26 mouse cellular contexts compared by ENCODE assay signal in the genomic region with DNA sequence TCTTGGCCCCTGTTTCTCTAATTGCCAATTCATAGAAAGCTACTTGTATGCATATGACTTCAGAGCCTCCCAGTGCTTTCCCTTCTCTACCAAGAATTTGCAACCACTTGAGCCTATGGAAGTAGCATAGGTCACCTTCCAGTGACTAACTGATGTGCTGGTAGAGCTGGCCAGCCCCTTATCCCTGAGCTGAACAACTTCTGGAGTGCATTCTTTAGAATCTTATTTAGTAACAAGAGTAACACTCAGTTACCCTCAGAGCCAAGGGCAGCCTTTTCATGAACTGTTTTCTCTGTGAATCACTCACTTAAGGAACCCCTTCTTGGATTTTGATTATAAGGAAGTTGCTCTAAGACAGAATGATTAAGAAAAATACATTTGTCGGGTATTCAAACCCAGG.
DNase-seq lines count a peak whose midpoint lies in the region; ATAC-seq lines count a peak whose summit lies in the region.
"Had no signal": no experiment of that assay in that cellular context is flagged by ENCODE, and none has a peak within 500 bp of the region (broad histone marks: within the 10 kb centered on the region; RNA-seq: fewer than 3 reads in every experiment).

No protein-coding gene starts in this region.

- no peak overlapping the region for H3K9ac ChIP-seq in lung, embryonic 16.5 days (ENCODE audit: low read length)
- H3K9ac ChIP-seq: embryonic facial prominence, embryonic 13.5 days; embryonic facial prominence, embryonic 15.5 days; forebrain, embryonic 12.5 days had no signal

- intact Hi-C loops in left cerebral cortex, postnatal 25 days (cut with DNase I): no loop called here

- H3K36me3 ChIP-seq in lung, embryonic 16.5 days (ENCODE audit: control insufficient read depth, insufficient read depth, low read length): no peaks in the 10 kb centered on the region
- H3K36me3 ChIP-seq: embryonic facial prominence, embryonic 13.5 days; embryonic facial prominence, embryonic 15.5 days; forebrain, embryonic 10.5 days; forebrain, embryonic 12.5 days had no signal

- peak; percentile 36 for ATAC-seq in lung, embryonic 16.5 days (ENCODE audit: low read depth)
- ATAC-seq: activated CD4-positive, CD25-positive, alpha-beta regulatory T cell, adult 4 months; forebrain, embryonic 14.5 days; forebrain, embryonic 16.5 days; Patski had no signal

- 92% methylated on average over 1 of the region's 1 CpGs for WGBS in lung, embryonic 16.5 days

- H3K4me1 ChIP-seq in lung, embryonic 16.5 days (replicated peaks; ENCODE audit: control insufficient read depth, insufficient read depth, low read length): no peaks in the 10 kb centered on the region
- H3K4me1 ChIP-seq: embryonic facial prominence, embryonic 13.5 days; embryonic facial prominence, embryonic 15.5 days; forebrain, embryonic 10.5 days; forebrain, embryonic 12.5 days had no signal

- no peak for DNase-seq in lung, postnatal 14 days
- DNase-seq in 3T3-L1 (ENCODE audit: low read depth, low spot score) (peak; percentile 40), adipocyte (ENCODE audit: low spot score) (no peak)
- DNase-seq in lung, postnatal 10 days: peak; percentile 1
- peak; percentile 7 for DNase-seq in lung, postnatal 36 days
- DNase-seq in left cerebral cortex, postnatal 25 days (ENCODE audit: low spot score in 2 of 2): no peak
- DNase-seq: adrenal gland, adult 2 months; adrenal gland, postnatal 10 days; adrenal gland, postnatal 25 days; cerebellum, adult 11 months; cerebellum, adult 18-20 months; cerebellum, adult 8-10 months; cerebellum, adult 9-11 months; cerebellum, postnatal 14 days; cerebellum, postnatal 36 days; embryo, embryonic 11 days had no signal

- no peak overlapping the region for H3K4me2 ChIP-seq in lung, embryonic 16.5 days (ENCODE audit: low read depth, low read length)
- H3K4me2 ChIP-seq: embryonic facial prominence, embryonic 13.5 days; embryonic facial prominence, embryonic 15.5 days; forebrain, embryonic 12.5 days had no signal

- H3K4me3 ChIP-seq in lung, embryonic 16.5 days (ENCODE audit: low read length): no peak overlapping the region
- H3K4me3 ChIP-seq: embryonic facial prominence, embryonic 13.5 days; embryonic facial prominence, embryonic 15.5 days; erythroblast, embryonic 14.5 days; forebrain, embryonic 10.5 days; forebrain, embryonic 12.5 days had no signal

- no peaks in the 10 kb centered on the region for H3K9me3 ChIP-seq in lung, embryonic 16.5 days (ENCODE audit: control insufficient read depth, low read length)
- H3K9me3 ChIP-seq: embryonic facial prominence, embryonic 13.5 days; embryonic facial prominence, embryonic 15.5 days; forebrain, embryonic 10.5 days; forebrain, embryonic 12.5 days had no signal

- no peak overlapping the region for H3K27ac ChIP-seq in lung, embryonic 16.5 days (ENCODE audit: low read length)
- H3K27ac ChIP-seq: embryonic facial prominence, embryonic 13.5 days; embryonic facial prominence, embryonic 15.5 days; forebrain, embryonic 10.5 days; forebrain, embryonic 12.5 days had no signal

- no peaks in the 10 kb centered on the region for H3K27me3 ChIP-seq in lung, embryonic 16.5 days (ENCODE audit: control insufficient read depth, insufficient read depth, low read depth, low read length)
- H3K27me3 ChIP-seq: embryonic facial prominence, embryonic 15.5 days; forebrain, embryonic 12.5 days had no signal

Comparison
In these comparisons a context has a peak if more than half of its experiments do, and no peak if none do; other contexts are left out.
1. DNase-seq: peak in 3T3-L1 (single experiment), lung, postnatal 10 days (single experiment) and lung, postnatal 36 days (single experiment); none in lung, postnatal 14 days (single experiment), adipocyte (single experiment) and left cerebral cortex, postnatal 25 days (0 of 2).